Mouse (Mus musculus) MEL (cell line): ENCODE data around the gene Slc16a9. TPM values are rescaled to one million over a fixed set of nuclear protein-coding genes. Genes with fewer than 3 reads are reported as not detected.

Source experiments
- DNase-seq: peaks from one replicate; pipeline ENCODE4 v3.0.0; 2011; ENCODE audit warnings: low read depth, low spot score
- H3K27ac ChIP-seq: 2 replicates; pipeline ENCODE4 v1.5.1; 2012; ENCODE audit warnings: low read depth, mild to moderate bottlenecking, control low read depth, low read length, moderate library complexity; ENCODE audit not compliant: control insufficient read depth
- H3K27me3 ChIP-seq, 2 experiments: fragments of 150-350 bp in 1 of 2; sonication (generic) in 1 of 2; 2 replicates each; pipeline ENCODE4 v1.6.1; 2012; ENCODE audit warnings: low read length in 2 of 2, mild to moderate bottlenecking in 2 of 2, improper control_type of control experiment in 1 of 2, moderate library complexity in 1 of 2; ENCODE audit not compliant: insufficient read depth in 2 of 2, control insufficient read depth in 1 of 2
- H3K36me3 ChIP-seq, 2 experiments: 2 replicates each; pipeline ENCODE4 v1.6.1; 2012 to 2014; ENCODE audit warnings: low read length in 2 of 2, improper control_type of control experiment in 1 of 2, inconsistent platforms in 1 of 2, mild to moderate bottlenecking in 1 of 2; ENCODE audit not compliant: insufficient read depth in 2 of 2, control insufficient read depth in 1 of 2
- H3K4me1 ChIP-seq, 2 experiments: fragments of 150-350 bp in 1 of 2; sonication (generic) in 1 of 2; 2 replicates each; pipeline ENCODE4 v1.6.1; 2012; ENCODE audit warnings: low read length in 2 of 2, improper control_type of control experiment in 1 of 2, mild to moderate bottlenecking in 1 of 2; ENCODE audit not compliant: insufficient read depth in 2 of 2, control insufficient read depth in 1 of 2
- H3K4me3 ChIP-seq, 2 experiments: fragments of 150-350 bp in 1 of 2; sonication (generic) in 1 of 2; 2 replicates each; pipeline ENCODE4 v1.5.1; 2012; ENCODE audit warnings: low read depth in 2 of 2, low read length in 2 of 2, mild to moderate bottlenecking in 2 of 2, moderate library complexity in 2 of 2, control low read depth in 1 of 2, improper control_type of control experiment in 1 of 2; ENCODE audit not compliant: control insufficient read depth in 1 of 2, insufficient read depth in 1 of 2
- H3K79me2 ChIP-seq: 2 replicates; pipeline ENCODE4 v1.6.1; 2012; ENCODE audit warnings: mild to moderate bottlenecking, low read length, moderate library complexity; ENCODE audit not compliant: control insufficient read depth, poor library complexity, insufficient read depth
- H3K9ac ChIP-seq: 2 replicates; pipeline ENCODE4 v1.6.1; 2012; ENCODE audit warnings: low read depth, mild to moderate bottlenecking, control low read depth, low read length, moderate library complexity; ENCODE audit not compliant: control insufficient read depth, poor library complexity, severe bottlenecking
- H3K9me3 ChIP-seq: fragments of 150-350 bp; sonication (generic); replicated peaks from 2 replicates; pipeline ENCODE4 v1.6.1; 2012; ENCODE audit warnings: mild to moderate bottlenecking, low read length, improper control_type of control experiment, moderate library complexity; ENCODE audit not compliant: insufficient read depth
- BHLHE40 ChIP-seq: IDR thresholded peaks from 2 replicates; pipeline ENCODE4 v1.6.1; 2012; ENCODE audit warnings: low read depth, mild to moderate bottlenecking, inconsistent platforms, low read length, improper control_type of control experiment, borderline replicate concordance
- CTCF ChIP-seq, 3 experiments: IDR thresholded peaks in 2 of 3; conservative IDR thresholded peaks in 1 of 3; 2 replicates each; pipeline ENCODE4 v1.5.1; 2011 to 2012; ENCODE audit warnings: low read length in 3 of 3, low read depth in 2 of 3, mild to moderate bottlenecking in 2 of 3, improper control_type of control experiment in 1 of 3, inconsistent platforms in 1 of 3, mixed read lengths in 1 of 3, moderate library complexity in 1 of 3; ENCODE audit not compliant: control insufficient read depth in 1 of 3, insufficient read depth in 1 of 3, poor library complexity in 1 of 3, severe bottlenecking in 1 of 3
- HCFC1 ChIP-seq: IDR thresholded peaks from 2 replicates; pipeline ENCODE4 v1.6.1; 2012; ENCODE audit warnings: low read depth, mild to moderate bottlenecking, inconsistent platforms, low read length, improper control_type of control experiment, moderate library complexity
- MYB ChIP-seq: IDR thresholded peaks from 2 replicates; pipeline ENCODE4 v1.6.1; 2011; ENCODE audit warnings: mild to moderate bottlenecking, low read depth, low read length, improper control_type of control experiment
- NRF1 ChIP-seq: IDR thresholded peaks from 2 replicates; pipeline ENCODE4 v1.6.1; 2014; ENCODE audit warnings: low read depth, mild to moderate bottlenecking, inconsistent platforms, low read length, improper control_type of control experiment, moderate library complexity; ENCODE audit not compliant: poor library complexity, insufficient read depth, severe bottlenecking
- POLR2A ChIP-seq, 2 experiments: IDR thresholded peaks; 2 replicates each; pipeline ENCODE4 v1.6.1; 2011 to 2012; ENCODE audit warnings: low read length in 2 of 2, mild to moderate bottlenecking in 2 of 2, control low read depth in 1 of 2, improper control_type of control experiment in 1 of 2, low read depth in 1 of 2, moderate library complexity in 1 of 2; ENCODE audit not compliant: control insufficient read depth in 1 of 2, insufficient read depth in 1 of 2, poor library complexity in 1 of 2
- SIN3A ChIP-seq: IDR thresholded peaks from 2 replicates; pipeline ENCODE4 v1.6.1; 2012; ENCODE audit warnings: low read length, improper control_type of control experiment, inconsistent platforms
- SMC3 ChIP-seq: IDR thresholded peaks from 2 replicates; pipeline ENCODE4 v1.6.1; 2011; ENCODE audit warnings: low read depth, low read length, improper control_type of control experiment
- TBP ChIP-seq: IDR thresholded peaks from 2 replicates; pipeline ENCODE4 v1.8.0; 2011; ENCODE audit warnings: low read depth, low read length, improper control_type of control experiment
- TCF12 ChIP-seq: IDR thresholded peaks from 2 replicates; pipeline ENCODE4 v1.6.1; 2014; ENCODE audit warnings: low read depth, mild to moderate bottlenecking, inconsistent platforms, low read length, improper control_type of control experiment, moderate library complexity
- USF1 ChIP-seq: IDR thresholded peaks from 2 replicates; pipeline ENCODE4 v1.6.1; 2014; ENCODE audit warnings: low read depth, mild to moderate bottlenecking, inconsistent platforms, low read length, improper control_type of control experiment, moderate library complexity
- polyA plus RNA-seq, 2 experiments: library from polyadenylated mRNA; stranded (reverse) in 1 of 2; unstranded in 1 of 2; fragments of >175 nt in 1 of 2; fragments of >200 nt in 1 of 2; gene quantifications; 2 replicates each; pipeline versions ENCODE4 v1.2.1 to v1.2.4; 2012; ENCODE audit warnings: low replicate concordance in 2 of 2, low read depth in 1 of 2; ENCODE audit not compliant: insufficient read length in 2 of 2, insufficient read depth in 1 of 2, missing spikeins in 1 of 2
- total RNA-seq: library from RNA; depleted of rRNA; stranded (reverse); fragments of 300-350 nt; gene quantifications from 2 replicates; pipeline ENCODE4 v1.2.3, GENCODE M21; 2012; rRNA removed

Slc16a9 gene
- total and polyA plus RNA-seq, 3 experiments, result not detected

DNA sequence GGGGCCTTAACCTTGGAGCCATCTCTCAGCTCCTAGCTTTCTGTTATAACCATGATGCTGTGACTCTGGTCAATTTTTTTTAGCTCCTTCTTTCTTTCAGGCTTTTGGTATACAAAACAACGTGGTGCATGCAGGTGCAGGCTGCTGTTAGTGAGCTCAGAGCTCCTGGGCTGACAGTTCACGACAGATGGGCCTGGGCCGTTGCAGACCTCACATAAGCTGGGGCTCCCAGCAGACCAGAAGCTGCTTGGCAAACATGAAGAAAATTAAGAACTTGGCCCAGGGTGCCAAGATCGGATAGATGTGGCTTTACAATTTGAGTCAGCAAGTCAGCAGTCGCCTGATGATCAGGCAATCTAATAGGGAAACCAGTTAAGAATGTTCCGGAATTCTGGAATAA, 82.4 kb downstream of the Slc16a9 start:
- Histone ChIP-seq H3K36me3 (no peaks in the 10 kb centered on the region), H3K27me3 (no peaks in the 10 kb centered on the region), H3K4me3 (no peak overlapping the region), H3K9ac (no peak overlapping the region), H3K27ac (no peak overlapping the region), H3K9me3 (no peaks in the 10 kb centered on the region), H3K4me1 (no peaks in the 10 kb centered on the region), H3K79me2 (no peaks in the 10 kb centered on the region)
- no peak for TF ChIP-seq TCF12
- no peak for TF ChIP-seq HCFC1
- no peak for TF ChIP-seq POLR2A (IDR thresholded peaks at IDR 0.05; ENCODE audit: control insufficient read depth in 1 of 2, insufficient read depth in 1 of 2, low read depth in 1 of 2, low read length in 2 of 2, poor library complexity in 1 of 2)
- TF ChIP-seq SIN3A, result no peak
- no peak for TF ChIP-seq BHLHE40
- TF ChIP-seq NRF1, result no peak
- TF ChIP-seq TBP, result no peak
- no peak for TF ChIP-seq MYB
- TF ChIP-seq SMC3, result no peak
- no peak for DNase-seq

DNA sequence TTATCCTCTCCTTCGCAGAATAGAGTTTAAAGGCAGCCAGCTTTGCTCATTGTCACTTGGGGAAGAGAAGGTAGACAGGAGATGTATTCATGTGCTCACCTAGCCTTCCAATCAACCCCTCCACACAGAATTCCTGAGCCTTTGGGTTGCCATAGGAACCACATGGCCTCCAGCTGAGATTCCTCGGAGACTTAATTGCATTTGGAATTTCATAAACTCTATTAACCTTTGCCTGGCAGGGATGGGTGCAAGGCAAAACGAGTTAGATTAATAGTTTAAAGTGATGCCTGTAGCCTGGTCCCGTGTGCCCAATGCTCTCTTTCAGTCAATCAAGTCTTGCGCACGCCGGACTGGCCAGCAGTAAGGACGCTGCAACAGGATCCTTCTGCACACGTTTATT, 83.2 kb downstream of the Slc16a9 start:
- Histone ChIP-seq H3K9me3 (no peaks in the 10 kb centered on the region), H3K4me1 (no peaks in the 10 kb centered on the region), H3K4me3 (no peak overlapping the region), H3K9ac (no peak overlapping the region), H3K27me3 (no peaks in the 10 kb centered on the region), H3K79me2 (no peaks in the 10 kb centered on the region), H3K36me3 (no peaks in the 10 kb centered on the region), H3K27ac (no peak overlapping the region)
- DNase-seq, result no peak
- no peak for TF ChIP-seq CTCF (IDR thresholded peaks at IDR 0.05 in 2 of 3, conservative IDR thresholded peaks at IDR 0.05 in 1 of 3; ENCODE audit: control insufficient read depth in 1 of 3, insufficient read depth in 1 of 3, low read depth in 2 of 3, low read length in 3 of 3, poor library complexity in 1 of 3, severe bottlenecking in 1 of 3)
- TF ChIP-seq HCFC1, result no peak
- TF ChIP-seq USF1, result no peak

Other genes with a start within 250 kb of the Slc16a9 start
- 25.4 and 28.6 TPM in 2 replicates for gene Ccdc6, start 148.0 kb upstream of the Slc16a9 start, total RNA-seq
- 100 to 1,000 TPM in 1 of 2 experiments, 10 to 100 TPM in 1; 42.0 to 143 TPM for gene Ccdc6, start 148.0 kb upstream of the Slc16a9 start, polyA plus RNA-seq
- not detected in 2 replicates for gene Mrln, start 40.4 kb upstream of the Slc16a9 start, total RNA-seq
- gene Mrln, start 40.4 kb upstream of the Slc16a9 start, polyA plus RNA-seq, result not detected
- gene Fam13c, start 195.4 kb downstream of the Slc16a9 start, total RNA-seq, result not detected in 2 replicates
- not detected for gene Fam13c, start 195.4 kb downstream of the Slc16a9 start, polyA plus RNA-seq